Mouse (Mus musculus): ENCODE data around the gene Gm10974.
A peak's percentile ranks its signal among the peaks of the same experiment; 100 is the strongest.

The Gm10974 gene

GRCm38 (mm10) chr7:66405951-66406721, 40.4 kb downstream of the Gm10974 start:
- no peak for DNase-seq (ENCODE audit: low spot score)

GRCm38 (mm10) chr7:66406971-66407370, 41.3 kb downstream of the Gm10974 start:
- DNase-seq (ENCODE audit: low spot score): no peak

GRCm38 (mm10) chr7:66409433-66409832, 43.7 kb downstream of the Gm10974 start:
- peak; percentile 26 for DNase-seq (ENCODE audit: low spot score)

GRCm38 (mm10) chr7:66413093-66413492, 47.4 kb downstream of the Gm10974 start:
- DNase-seq (ENCODE audit: low spot score): no peak

GRCm38 (mm10) chr7:66416829-66417228, 51.1 kb downstream of the Gm10974 start:
- no peak for DNase-seq (ENCODE audit: low spot score)

GRCm38 (mm10) chr7:66418981-66419380, 53.3 kb downstream of the Gm10974 start:
- DNase-seq (ENCODE audit: low spot score): no peak

GRCm38 (mm10) chr7:66421903-66422302, 56.2 kb downstream of the Gm10974 start:
- DNase-seq (ENCODE audit: low spot score): no peak

GRCm38 (mm10) chr7:66427053-66427436, 61.3 kb downstream of the Gm10974 start:
- DNase-seq (ENCODE audit: low spot score): no peak

GRCm38 (mm10) chr7:66427437-66428161, 61.9 kb downstream of the Gm10974 start, which contains the start of gene Aldh1a3:
Aldh1a3 (minus strand) TSS chr7:66427517.
- peak; percentile 51 for DNase-seq (ENCODE audit: low spot score)

- DNase-seq (ENCODE audit: low spot score): no peak
Observed at GRCm38 (mm10) chr7:66434453-66434935, 68.8 kb downstream of the Gm10974 start.

Data from yolk sac, embryonic 10.5 days (tissue).